Mouse (Mus musculus): ENCODE measurements around the gene Inpp5b.
A peak's percentile ranks its signal among the peaks of the same experiment; 100 is the strongest.

Inpp5b gene

GRCm38 (mm10) chr4:124847573-124847972 is 105.9 kb downstream of the Inpp5b start:
- H3K27me3 ChIP-seq (ENCODE audit: control insufficient read depth, insufficient read depth, low read length, poor library complexity, severe bottlenecking): no peaks in the 10 kb centered on the region
- peak; percentile 79 for DNase-seq (ENCODE audit: low read depth, low spot score)
- no peaks in the 10 kb centered on the region for H3K36me3 ChIP-seq (ENCODE audit: control insufficient read depth, insufficient read depth, low read length, poor library complexity, severe bottlenecking)

- H3K27me3 ChIP-seq (ENCODE audit: control insufficient read depth, insufficient read depth, low read length, poor library complexity, severe bottlenecking): no peaks in the 10 kb centered on the region
- no peak for DNase-seq (ENCODE audit: low read depth, low spot score)
- H3K36me3 ChIP-seq (ENCODE audit: control insufficient read depth, insufficient read depth, low read length, poor library complexity, severe bottlenecking): peaks cover 2% of the 10 kb centered on the region
Observed at GRCm38 (mm10) chr4:124849631-124850260, 108.1 kb downstream of the Inpp5b start.

- Histone ChIP-seq H3K36me3 (ENCODE audit: control insufficient read depth, insufficient read depth, low read length, poor library complexity, severe bottlenecking) (peaks cover 2% of the 10 kb centered on the region), H3K27me3 (ENCODE audit: control insufficient read depth, insufficient read depth, low read length, poor library complexity, severe bottlenecking) (no peaks in the 10 kb centered on the region)
Observed at GRCm38 (mm10) chr4:124850261-124850913, 108.7 kb downstream of the Inpp5b start, which contains the start of gene Yrdc. Gene Yrdc, plus strand, starts transcription at chr4:124850679.

More at GRCm38 (mm10) chr4:124850261-124850913, 108.7 kb downstream of the Inpp5b start, which contains the start of gene Yrdc:
- DNase-seq (ENCODE audit: low read depth, low spot score): peak; percentile 94
